Mouse (Mus musculus): ENCODE results near the gene Poc1a. TPM values are rescaled to one million over a fixed set of nuclear protein-coding genes. Genes with fewer than 3 reads are reported as not detected.

Gene Poc1a
- polyA plus RNA-seq, 1 experiment from 2014 or later, result 32.5 TPM

DNA sequence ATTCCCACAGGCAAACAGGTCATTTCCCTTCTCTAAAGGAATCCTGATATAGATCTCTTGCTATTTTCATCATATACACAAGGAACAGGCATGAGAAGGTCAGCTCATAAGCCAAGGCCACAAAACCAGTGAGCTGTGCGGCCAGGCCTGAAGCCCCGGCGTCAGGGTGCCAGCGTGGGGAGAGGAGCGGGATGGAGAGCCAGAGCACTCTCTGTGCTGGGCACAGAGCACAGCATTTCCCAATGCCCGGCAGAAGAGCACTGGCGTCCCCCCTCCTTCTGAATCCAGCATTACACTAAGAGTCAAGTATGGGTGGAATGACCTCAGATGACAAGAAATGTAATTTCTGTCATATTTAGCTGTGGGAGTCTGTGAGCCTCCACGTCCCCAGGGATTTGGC, 43.5 kb upstream of the Poc1a start:
- no peak overlapping the region for H3K4me2 ChIP-seq (ENCODE audit: low read depth, low read length, severe bottlenecking)
- H3K27ac ChIP-seq (ENCODE audit: low read depth, low read length), result no peak overlapping the region
- H3K4me3 ChIP-seq (ENCODE audit: low read depth, low read length), result no peak overlapping the region
- H3K9ac ChIP-seq (ENCODE audit: low read length), result no peak overlapping the region
- ATAC-seq (replicated peaks; ENCODE audit: low FRiP score) (no peak), DNase-seq (ENCODE audit: low spot score) (no peak)
- peaks cover 11% of the 10 kb centered on the region for H3K36me3 ChIP-seq (ENCODE audit: control insufficient read depth, insufficient read depth, low read length)
- H3K9me3 ChIP-seq (ENCODE audit: control insufficient read depth, low read length), result no peaks in the 10 kb centered on the region
- H3K27me3 ChIP-seq (ENCODE audit: control insufficient read depth, insufficient read depth, low read length), result no peaks in the 10 kb centered on the region
- 89% methylated on average over 8 of the region's 8 CpGs for WGBS
- no peaks in the 10 kb centered on the region for H3K4me1 ChIP-seq (replicated peaks; ENCODE audit: control insufficient read depth, insufficient read depth, low read length)

DNA sequence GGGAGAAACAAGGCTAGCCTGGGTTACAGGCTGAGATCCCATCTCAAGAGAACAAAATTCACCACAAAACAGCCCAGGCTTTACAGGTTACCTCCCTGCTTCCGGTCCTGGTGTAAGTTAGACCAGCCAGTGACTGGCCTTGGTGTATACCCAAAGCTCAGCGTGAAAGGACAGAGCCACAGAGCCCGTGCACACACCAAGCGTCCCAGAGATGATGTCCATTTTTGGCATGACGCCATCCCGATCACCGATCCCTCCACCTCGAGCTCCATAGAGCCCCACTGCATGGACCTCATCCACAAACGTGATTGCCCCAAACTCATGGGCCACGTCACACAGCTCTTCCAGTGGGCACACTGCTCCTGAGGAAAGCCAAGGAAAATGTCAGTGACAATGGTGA, 43.0 kb upstream of the Poc1a start:
- Histone ChIP-seq H3K36me3 (ENCODE audit: control insufficient read depth, insufficient read depth, low read length) (peaks cover 11% of the 10 kb centered on the region), H3K27me3 (ENCODE audit: control insufficient read depth, insufficient read depth, low read length) (no peaks in the 10 kb centered on the region), H3K4me3 (ENCODE audit: low read depth, low read length) (no peak overlapping the region), H3K4me1 (replicated peaks; ENCODE audit: control insufficient read depth, insufficient read depth, low read length) (no peaks in the 10 kb centered on the region), H3K9me3 (ENCODE audit: control insufficient read depth, low read length) (no peaks in the 10 kb centered on the region), H3K9ac (ENCODE audit: low read length) (no peak overlapping the region), H3K27ac (ENCODE audit: low read depth, low read length) (no peak overlapping the region), H3K4me2 (ENCODE audit: low read depth, low read length, severe bottlenecking) (no peak overlapping the region)
- ATAC-seq (replicated peaks; ENCODE audit: low FRiP score) (no peak), DNase-seq (ENCODE audit: low spot score) (no peak)
- 94% methylated on average over 10 of the region's 10 CpGs for WGBS

DNA sequence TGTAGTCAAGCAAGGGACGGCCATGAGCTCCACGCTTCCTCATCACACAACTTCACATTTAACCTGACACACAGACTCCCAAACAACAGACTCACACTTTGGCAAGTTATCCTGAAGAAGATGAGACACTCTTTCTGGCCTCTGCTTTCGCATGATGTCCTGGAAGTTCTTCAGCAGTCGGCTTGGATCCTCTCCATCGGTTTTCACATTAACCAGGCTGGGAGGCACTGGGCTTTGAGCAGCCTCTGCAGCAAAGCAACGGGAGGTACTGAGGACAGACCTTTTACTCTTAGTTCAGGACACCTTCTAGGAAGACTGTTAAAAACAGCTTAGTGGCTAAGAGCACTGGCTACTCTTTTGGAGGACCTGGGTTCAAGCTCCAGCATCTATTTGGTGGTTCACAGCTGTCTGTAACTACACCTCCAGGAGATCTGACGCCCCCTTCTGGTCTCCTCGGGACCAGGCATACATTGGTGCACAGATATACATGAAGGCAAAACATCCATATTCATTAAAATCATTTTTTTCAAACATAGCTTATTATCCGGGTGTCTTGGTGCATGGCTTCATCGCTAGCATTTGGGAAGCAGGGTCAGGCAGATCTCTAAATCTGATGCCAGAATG, 39.2 kb upstream of the Poc1a start:
- H3K9ac ChIP-seq (ENCODE audit: low read length), result no peak overlapping the region
- H3K36me3 ChIP-seq (ENCODE audit: control insufficient read depth, insufficient read depth, low read length), result peaks cover 11% of the 10 kb centered on the region
- H3K4me2 ChIP-seq (ENCODE audit: low read depth, low read length, severe bottlenecking), result no peak overlapping the region
- H3K27me3 ChIP-seq (ENCODE audit: control insufficient read depth, insufficient read depth, low read length), result no peaks in the 10 kb centered on the region
- ATAC-seq (replicated peaks; ENCODE audit: low FRiP score) (no peak), DNase-seq (ENCODE audit: low spot score) (no peak)
- H3K4me3 ChIP-seq (ENCODE audit: low read depth, low read length), result no peak overlapping the region
- WGBS, result 88% methylated on average over 10 of the region's 10 CpGs
- H3K4me1 ChIP-seq (replicated peaks; ENCODE audit: control insufficient read depth, insufficient read depth, low read length), result 0 out of 2 replicates have a peak, but pooled peaks cover 2% of the 10 kb centered on the region
- H3K9me3 ChIP-seq (ENCODE audit: control insufficient read depth, low read length), result no peaks in the 10 kb centered on the region
- no peak overlapping the region for H3K27ac ChIP-seq (ENCODE audit: low read depth, low read length)

DNA sequence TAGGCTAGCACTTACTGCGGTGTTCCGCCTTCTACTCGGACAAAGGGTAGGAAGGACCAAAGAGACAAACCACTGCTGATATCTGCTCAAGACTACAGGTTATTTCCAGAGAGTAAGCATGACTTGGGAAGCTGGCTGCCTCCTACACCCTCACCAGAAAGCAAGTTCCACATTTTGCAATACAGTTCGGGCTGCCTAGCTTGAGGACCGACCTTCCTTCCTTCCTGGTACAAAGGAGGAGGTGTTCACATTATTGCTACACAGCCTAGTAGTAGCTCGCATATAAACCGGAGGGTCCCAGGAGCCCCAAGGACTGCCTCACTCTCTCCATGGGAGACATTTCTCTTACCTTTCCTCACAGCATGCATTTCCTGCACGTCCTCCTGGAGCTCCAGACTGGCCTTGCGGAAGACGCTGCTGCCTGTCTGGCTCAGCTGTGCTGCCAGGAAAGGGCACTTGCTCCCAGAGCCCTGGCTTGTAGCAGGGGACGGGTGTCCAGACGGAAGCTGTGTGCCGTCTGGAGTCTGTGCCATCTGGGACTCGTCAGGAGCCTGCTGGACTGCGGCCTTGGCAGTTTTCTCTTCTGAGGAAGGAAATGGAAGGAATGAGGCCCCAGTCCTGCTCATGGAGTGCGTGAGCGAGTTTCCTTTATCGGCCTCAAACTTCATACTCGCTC, 37.9 kb upstream of the Poc1a start:
- H3K27ac ChIP-seq (ENCODE audit: low read depth, low read length), result no peak overlapping the region
- H3K4me2 ChIP-seq (ENCODE audit: low read depth, low read length, severe bottlenecking), result no peak overlapping the region
- no peak for DNase-seq (ENCODE audit: low spot score)
- H3K36me3 ChIP-seq (ENCODE audit: control insufficient read depth, insufficient read depth, low read length), result peaks cover 7% of the 10 kb centered on the region
- no peak overlapping the region for H3K9ac ChIP-seq (ENCODE audit: low read length)
- no peak for ATAC-seq (replicated peaks; ENCODE audit: low FRiP score)
- H3K4me1 ChIP-seq (replicated peaks; ENCODE audit: control insufficient read depth, insufficient read depth, low read length), result peaks cover 3% of the 10 kb centered on the region; the same call in 1 of the 2 replicates
- no peaks in the 10 kb centered on the region for H3K9me3 ChIP-seq (ENCODE audit: control insufficient read depth, low read length)
- no peaks in the 10 kb centered on the region for H3K27me3 ChIP-seq (ENCODE audit: control insufficient read depth, insufficient read depth, low read length)
- 86% methylated on average over 19 of the region's 19 CpGs for WGBS
- H3K4me3 ChIP-seq (ENCODE audit: low read depth, low read length), result no peak overlapping the region

DNA sequence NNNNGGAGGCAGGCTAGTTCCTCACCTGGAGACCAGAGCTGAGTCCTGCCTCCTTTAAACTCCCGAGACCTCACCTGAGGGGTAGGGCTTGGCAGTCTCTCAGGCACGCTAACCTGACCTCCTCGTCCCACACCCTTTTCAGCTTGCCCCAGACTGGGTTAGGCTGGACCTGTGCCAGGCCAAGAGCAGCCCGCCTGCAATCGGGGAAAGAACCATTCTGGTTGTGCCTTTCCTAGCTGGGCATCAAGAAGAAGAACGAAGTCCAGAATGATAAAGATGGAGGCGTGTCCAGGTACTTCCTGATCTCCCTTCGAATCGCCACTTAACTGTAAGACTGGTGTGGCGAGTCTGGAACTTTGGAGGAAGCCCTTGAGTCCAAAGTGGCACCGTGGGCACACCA, 31.3 kb upstream of the Poc1a start:
- H3K4me3 ChIP-seq (ENCODE audit: low read depth, low read length), result no peak overlapping the region
- H3K36me3 ChIP-seq (ENCODE audit: control insufficient read depth, insufficient read depth, low read length), result no peaks in the 10 kb centered on the region
- no peak overlapping the region for H3K9ac ChIP-seq (ENCODE audit: low read length)
- no peaks in the 10 kb centered on the region for H3K9me3 ChIP-seq (ENCODE audit: control insufficient read depth, low read length)
- DNase-seq (ENCODE audit: low spot score) (no peak), ATAC-seq (replicated peaks; ENCODE audit: low FRiP score) (no peak)
- H3K27me3 ChIP-seq (ENCODE audit: control insufficient read depth, insufficient read depth, low read length), result no peaks in the 10 kb centered on the region
- H3K4me2 ChIP-seq (ENCODE audit: low read depth, low read length, severe bottlenecking), result no peak overlapping the region
- no peak overlapping the region for H3K27ac ChIP-seq (ENCODE audit: low read depth, low read length)
- 91% methylated on average over 11 of the region's 11 CpGs for WGBS
- H3K4me1 ChIP-seq (replicated peaks; ENCODE audit: control insufficient read depth, insufficient read depth, low read length), result peaks cover 3% of the 10 kb centered on the region; the same call in 1 of the 2 replicates

DNA sequence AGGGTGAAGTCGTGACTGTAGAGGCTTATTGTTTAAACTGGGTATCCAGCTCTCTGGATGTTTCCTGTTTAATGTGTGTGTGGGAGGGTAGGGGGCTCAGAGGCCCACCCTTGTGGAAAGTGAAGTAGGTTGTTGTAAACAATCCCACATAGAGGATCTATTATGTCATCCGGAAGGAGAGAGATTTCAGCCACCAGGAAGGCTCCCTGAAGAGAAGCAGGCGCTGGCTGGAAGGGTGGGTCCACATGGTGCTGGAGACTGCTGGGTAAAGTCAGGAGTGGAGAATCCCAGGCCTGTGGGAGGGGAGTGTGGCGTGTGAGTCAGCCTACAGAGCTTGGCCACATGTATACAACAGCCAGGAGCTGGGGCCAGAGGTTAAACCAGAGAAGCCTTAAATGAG, 30.6 kb upstream of the Poc1a start:
- no peaks in the 10 kb centered on the region for H3K36me3 ChIP-seq (ENCODE audit: control insufficient read depth, insufficient read depth, low read length)
- DNase-seq (ENCODE audit: low spot score), result no peak
- H3K4me2 ChIP-seq (ENCODE audit: low read depth, low read length, severe bottlenecking), result no peak overlapping the region
- WGBS, result 64% methylated on average over 4 of the region's 4 CpGs
- no peaks in the 10 kb centered on the region for H3K27me3 ChIP-seq (ENCODE audit: control insufficient read depth, insufficient read depth, low read length)
- H3K27ac ChIP-seq (ENCODE audit: low read depth, low read length), result no peak overlapping the region
- H3K4me3 ChIP-seq (ENCODE audit: low read depth, low read length), result no peak overlapping the region
- H3K9me3 ChIP-seq (ENCODE audit: control insufficient read depth, low read length), result no peaks in the 10 kb centered on the region
- no peak for ATAC-seq (replicated peaks; ENCODE audit: low FRiP score)
- no peak overlapping the region for H3K9ac ChIP-seq (ENCODE audit: low read length)
- H3K4me1 ChIP-seq (replicated peaks; ENCODE audit: control insufficient read depth, insufficient read depth, low read length), result peaks cover 3% of the 10 kb centered on the region; the same call in 1 of the 2 replicates

DNA sequence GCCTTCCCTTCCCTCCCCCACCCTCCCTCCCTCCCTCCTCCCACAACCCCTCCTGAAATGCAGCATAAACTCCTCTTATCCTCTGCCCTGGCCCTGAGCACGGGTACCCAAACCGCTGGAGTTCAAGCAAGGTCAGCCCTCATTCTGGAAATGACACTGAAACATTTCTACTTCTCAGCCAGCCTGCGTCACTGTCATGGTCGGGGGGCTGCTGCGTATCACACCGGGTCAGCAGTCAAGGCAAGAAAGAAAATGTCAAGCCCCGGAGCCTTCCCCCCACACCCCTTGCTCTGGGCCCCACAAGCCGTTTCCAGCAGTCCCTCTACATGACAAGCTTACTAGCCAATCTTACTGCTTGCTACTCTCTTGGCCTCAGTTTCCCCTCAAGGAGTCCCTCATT, 29.8 kb upstream of the Poc1a start:
- no peaks in the 10 kb centered on the region for H3K9me3 ChIP-seq (ENCODE audit: control insufficient read depth, low read length)
- DNase-seq (ENCODE audit: low spot score), result no peak
- WGBS, result 84% methylated on average over 8 of the region's 8 CpGs
- peaks cover 3% of the 10 kb centered on the region; the same call in 1 of the 2 replicates for H3K4me1 ChIP-seq (replicated peaks; ENCODE audit: control insufficient read depth, insufficient read depth, low read length)
- no peak for ATAC-seq (replicated peaks; ENCODE audit: low FRiP score)
- H3K27ac ChIP-seq (ENCODE audit: low read depth, low read length), result no peak overlapping the region
- H3K36me3 ChIP-seq (ENCODE audit: control insufficient read depth, insufficient read depth, low read length), result no peaks in the 10 kb centered on the region
- H3K4me3 ChIP-seq (ENCODE audit: low read depth, low read length), result no peak overlapping the region
- no peaks in the 10 kb centered on the region for H3K27me3 ChIP-seq (ENCODE audit: control insufficient read depth, insufficient read depth, low read length)
- H3K4me2 ChIP-seq (ENCODE audit: low read depth, low read length, severe bottlenecking), result no peak overlapping the region
- H3K9ac ChIP-seq (ENCODE audit: low read length), result no peak overlapping the region

DNA sequence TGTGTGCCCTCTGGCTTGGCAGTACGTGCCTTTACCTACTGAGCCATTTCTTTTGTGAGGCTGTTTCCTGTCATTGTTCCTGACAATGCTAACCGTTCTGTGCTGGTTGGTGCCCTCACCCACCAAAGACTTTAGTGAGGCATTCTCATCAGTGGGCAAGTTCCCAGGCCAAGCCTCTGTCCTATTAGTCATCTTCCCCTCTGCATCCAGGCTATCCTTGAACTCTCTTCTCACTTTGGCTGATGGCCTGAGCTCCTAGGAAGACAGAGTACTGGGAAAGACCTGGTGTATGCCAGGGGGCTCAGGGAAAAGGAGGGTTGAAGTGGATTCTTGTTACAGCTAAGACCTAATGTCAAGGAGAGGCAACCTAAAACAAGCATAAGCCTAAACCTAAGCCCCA, 26.9 kb upstream of the Poc1a start:
- DNase-seq (ENCODE audit: low spot score) (no peak), ATAC-seq (replicated peaks; ENCODE audit: low FRiP score) (no peak)
- H3K27me3 ChIP-seq (ENCODE audit: control insufficient read depth, insufficient read depth, low read length), result no peaks in the 10 kb centered on the region
- H3K36me3 ChIP-seq (ENCODE audit: control insufficient read depth, insufficient read depth, low read length), result no peaks in the 10 kb centered on the region
- H3K4me1 ChIP-seq (replicated peaks; ENCODE audit: control insufficient read depth, insufficient read depth, low read length), result no peaks in the 10 kb centered on the region
- H3K27ac ChIP-seq (ENCODE audit: low read depth, low read length), result no peak overlapping the region
- H3K4me3 ChIP-seq (ENCODE audit: low read depth, low read length), result no peak overlapping the region
- no peak overlapping the region for H3K4me2 ChIP-seq (ENCODE audit: low read depth, low read length, severe bottlenecking)
- H3K9me3 ChIP-seq (ENCODE audit: control insufficient read depth, low read length), result no peaks in the 10 kb centered on the region
- H3K9ac ChIP-seq (ENCODE audit: low read length), result no peak overlapping the region
- 84% methylated on average over 2 of the region's 2 CpGs for WGBS

DNA sequence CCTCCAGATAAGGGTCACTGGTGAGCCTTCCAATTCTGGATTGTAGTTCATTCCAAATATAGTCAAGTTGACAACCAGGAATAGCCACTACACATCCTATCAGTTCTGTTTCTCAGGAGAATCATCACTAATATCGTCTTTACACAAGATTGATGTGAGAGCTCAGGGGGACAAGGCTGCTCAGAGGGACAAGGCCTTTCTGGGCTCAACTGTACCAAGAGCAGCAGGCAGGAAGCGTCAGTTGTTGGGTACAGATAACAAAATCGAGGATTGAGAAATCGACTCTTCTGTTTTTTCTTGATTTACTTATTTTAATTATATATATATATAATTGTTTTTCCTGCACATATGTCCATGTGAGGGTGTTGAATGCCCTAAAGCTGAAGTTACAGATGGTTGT, 22.4 kb upstream of the Poc1a start:
- no peak overlapping the region for H3K4me3 ChIP-seq (ENCODE audit: low read depth, low read length)
- DNase-seq (ENCODE audit: low spot score) (no peak), ATAC-seq (replicated peaks; ENCODE audit: low FRiP score) (no peak)
- no peak overlapping the region for H3K27ac ChIP-seq (ENCODE audit: low read depth, low read length)
- 89% methylated on average over 4 of the region's 4 CpGs for WGBS
- H3K36me3 ChIP-seq (ENCODE audit: control insufficient read depth, insufficient read depth, low read length), result no peaks in the 10 kb centered on the region
- H3K9ac ChIP-seq (ENCODE audit: low read length), result no peak overlapping the region
- no peaks in the 10 kb centered on the region for H3K4me1 ChIP-seq (replicated peaks; ENCODE audit: control insufficient read depth, insufficient read depth, low read length)
- H3K4me2 ChIP-seq (ENCODE audit: low read depth, low read length, severe bottlenecking), result no peak overlapping the region
- H3K27me3 ChIP-seq (ENCODE audit: control insufficient read depth, insufficient read depth, low read length), result no peaks in the 10 kb centered on the region
- no peaks in the 10 kb centered on the region for H3K9me3 ChIP-seq (ENCODE audit: control insufficient read depth, low read length)

All from forebrain, embryonic 11.5 days (tissue).